Mouse (Mus musculus) monocyte, adult 59 days (primary cell): ENCODE data around the gene Sohlh1. TPM values are rescaled to one million over a fixed set of nuclear protein-coding genes. Genes with fewer than 3 reads are reported as not detected.

Experiments used
- total RNA-seq, 2 experiments: library from RNA; stranded (reverse); gene quantifications; one replicate each; pipeline ENCODE4 v1.2.4; 2023

Gene Sohlh1
- total RNA-seq = not detected

GRCm38 (mm10) chr2:25847226-25847625, at the start of gene Sohlh1:
Gene Sohlh1 (minus strand): TSS chr2:25847248.

GRCm38 (mm10) chr2:25863337-25864131, 16.5 kb upstream of the Sohlh1 start, which contains the start of gene Kcnt1:
Gene Kcnt1 (plus strand): TSS chr2:25863734.

GRCm38 (mm10) chr2:25822806-25823205, 24.2 kb downstream of the Sohlh1 start, which contains the start of gene Lcn9:
Gene Lcn9 (plus strand): TSS chr2:25823153.

GRCm38 (mm10) chr2:25815748-25816147, 31.3 kb downstream of the Sohlh1 start, which contains the start of gene Glt6d1:
Gene Glt6d1 (minus strand): TSS chr2:25815848.

Other genes starting within 250 kb of the Sohlh1 start
- 10 to 100 TPM; 72.6 to 82.4 TPM for gene Rabl6, start 238.7 kb downstream of the Sohlh1 start, total RNA-seq
- gene Ccdc183, start 229.6 kb downstream of the Sohlh1 start, total RNA-seq = not detected
- 10 to 100 TPM; 21.2 to 22.8 TPM for gene Tmem141, start 225.2 kb downstream of the Sohlh1 start, total RNA-seq
- gene Fcna, start 219.2 kb downstream of the Sohlh1 start, total RNA-seq = 100 to 1,000 TPM; 205 to 232 TPM
- not detected for gene Lcn8, start 194.1 kb downstream of the Sohlh1 start, total RNA-seq
- gene Lcn5, start 189.3 kb downstream of the Sohlh1 start, total RNA-seq = not detected
- gene Lcn6, start 170.5 kb downstream of the Sohlh1 start, total RNA-seq = not detected
- not detected for gene Lcn10, start 164.5 kb downstream of the Sohlh1 start, total RNA-seq
- gene Obp2a, start 147.2 kb downstream of the Sohlh1 start, total RNA-seq = not detected
- gene Bmyc, start 140.5 kb downstream of the Sohlh1 start, total RNA-seq = 10 to 100 TPM; 15.9 to 20.1 TPM
- gene Obp2b, start 110.2 kb downstream of the Sohlh1 start, total RNA-seq = not detected
- not detected for gene Lcn3, start 81.7 kb downstream of the Sohlh1 start, total RNA-seq
- not detected for gene Lcn11, start 70.2 kb downstream of the Sohlh1 start, total RNA-seq
- not detected for gene Gm13539, start 65.0 kb downstream of the Sohlh1 start, total RNA-seq
- not detected for gene Glt6d1, start 31.4 kb downstream of the Sohlh1 start, total RNA-seq
- gene Lcn9, start 24.1 kb downstream of the Sohlh1 start, total RNA-seq = not detected
- not detected for gene Kcnt1, start 16.5 kb upstream of the Sohlh1 start, total RNA-seq
- gene Camsap1, start 136.0 kb upstream of the Sohlh1 start, total RNA-seq = 10 to 100 TPM; 12.0 to 16.6 TPM
- 10 to 100 TPM; 18.8 to 23.9 TPM for gene Ubac1, start 174.5 kb upstream of the Sohlh1 start, total RNA-seq